Mouse (Mus musculus) kidney, postnatal 36 days (tissue): Measurements from ENCODE around the gene Mat2b.
A peak's percentile ranks its signal among the peaks of the same experiment; 100 is the strongest.
"Not testable (repeated sequence)": the region's sequence is repeated elsewhere in the genome, so short reads cannot be mapped to it uniquely, and the experiment has no call there.

Experiments used
- DNase-seq, 2 experiments: peaks; one replicate each; pipeline ENCODE4 v3.0.0; 2021 to 2022; ENCODE audit warnings: mixed read lengths in 2 of 2

Mat2b gene

DNA sequence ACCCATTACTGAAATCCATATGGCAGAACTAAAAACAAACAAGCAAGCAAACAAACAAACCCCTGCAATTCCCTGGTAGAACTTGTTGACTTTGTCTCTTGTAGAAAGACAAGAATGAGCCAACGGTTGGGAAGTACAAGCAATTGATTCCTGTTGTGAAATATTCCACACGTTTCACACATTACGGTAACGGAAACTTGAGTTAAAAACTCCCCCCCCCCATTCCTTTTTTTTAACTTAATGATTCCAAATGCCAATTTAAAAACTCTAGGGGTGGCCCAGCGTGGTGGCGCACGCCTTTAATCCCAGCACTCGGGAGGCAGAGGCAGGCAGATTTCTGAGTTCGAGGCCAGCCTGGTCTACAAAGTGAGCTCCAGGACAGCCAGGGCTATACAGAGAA lies at the start of gene Mat2b:
Gene Mat2b (minus strand): TSS at position 101 of the 400 bp plus-strand sequence.
- no peak for DNase-seq

DNA sequence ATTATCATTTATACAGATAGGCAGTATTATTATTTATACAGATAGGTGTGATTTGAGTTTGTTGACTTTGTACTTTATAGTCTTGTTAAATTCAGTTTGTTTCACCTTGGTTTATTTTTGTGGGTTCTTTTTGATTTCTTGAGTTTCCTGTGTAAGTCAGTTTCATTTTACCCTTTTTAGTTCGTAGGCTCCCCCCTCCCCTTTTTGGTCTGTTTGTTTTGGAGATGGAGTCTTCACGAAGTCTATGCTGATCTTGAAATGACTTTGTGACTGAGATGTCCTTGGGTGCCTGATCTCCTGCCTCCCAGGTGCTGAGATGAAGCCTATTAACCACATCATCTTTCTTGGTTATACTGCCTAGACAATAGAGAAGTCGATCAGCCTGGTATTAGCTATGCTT lies 49.3 kb upstream of the Mat2b start:
- no peak for DNase-seq

DNA sequence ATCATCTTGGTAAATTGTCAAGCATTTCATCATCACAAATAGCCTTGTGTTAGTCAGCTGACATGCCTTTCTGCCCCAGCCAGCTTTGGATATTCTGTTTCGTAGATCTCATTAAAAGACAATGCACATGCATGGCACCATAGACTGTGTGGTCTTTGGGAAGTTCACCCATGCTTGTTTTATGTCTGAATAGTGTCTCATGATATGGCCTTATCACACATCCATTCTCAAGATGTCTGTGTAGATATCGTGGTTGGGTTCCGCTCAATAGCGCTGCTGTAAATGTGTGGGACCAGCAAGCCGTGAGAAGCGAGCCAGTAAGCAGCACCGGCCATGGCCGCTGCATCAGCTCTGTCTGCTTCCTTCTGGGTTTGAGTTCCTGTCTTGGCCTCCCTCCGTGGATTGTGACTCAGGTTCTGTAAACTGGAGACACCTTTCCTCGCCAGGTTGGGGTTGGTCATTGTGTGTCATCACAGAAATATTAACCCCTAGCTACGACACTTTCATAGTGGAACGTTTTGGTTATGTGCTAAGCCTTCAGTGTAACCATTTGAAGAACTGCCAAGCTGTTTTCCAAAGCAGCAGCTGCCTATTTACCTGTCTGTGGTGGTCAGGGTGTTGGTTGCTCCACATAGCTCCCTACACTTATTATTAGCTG lies 46.7 kb upstream of the Mat2b start:
- DNase-seq: no peak

DNA sequence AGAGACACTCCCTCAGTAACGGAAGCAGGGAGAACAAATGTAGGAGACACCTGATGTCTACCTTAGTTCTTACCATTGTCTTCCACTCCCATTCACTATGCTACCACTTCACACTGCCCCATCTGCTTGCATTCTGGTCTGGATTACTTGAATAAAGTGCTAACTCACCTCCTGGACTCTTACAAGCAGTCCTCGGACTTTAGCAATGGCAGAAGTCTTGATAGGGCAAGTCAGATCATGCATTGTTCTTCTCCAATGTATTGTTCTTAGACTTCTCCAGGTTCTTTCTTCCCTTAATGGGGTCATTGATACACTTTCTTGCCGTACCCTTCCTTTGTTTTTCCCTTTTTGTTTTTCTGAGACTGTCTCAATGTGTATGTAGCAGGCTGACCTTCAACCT lies 42.4 kb upstream of the Mat2b start:
- no peak for DNase-seq

DNA sequence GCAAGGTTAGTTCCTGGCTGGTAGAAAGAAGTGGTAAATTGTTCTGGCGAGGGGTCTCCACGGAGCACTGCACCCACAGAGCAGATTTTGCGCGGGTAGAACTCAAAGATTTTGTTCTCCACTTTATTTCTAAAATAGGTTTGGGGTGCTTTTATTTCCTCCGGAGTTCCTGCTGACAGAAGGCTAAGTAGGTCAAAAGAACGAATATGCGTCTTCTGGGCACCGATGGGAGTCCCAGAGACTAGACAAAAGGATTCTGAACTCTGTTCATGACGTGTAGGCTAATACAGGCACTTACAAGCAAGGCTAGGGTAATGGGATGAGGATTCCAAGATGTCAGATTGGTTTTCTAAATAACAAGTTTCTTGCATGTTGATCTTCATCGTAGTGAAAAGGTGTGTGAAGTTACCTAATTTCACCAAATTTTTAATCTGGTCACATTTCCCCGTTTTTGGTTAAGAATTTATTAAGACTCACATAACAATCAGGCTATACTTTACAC lies 39.3 kb upstream of the Mat2b start:
- no peak for DNase-seq

DNA sequence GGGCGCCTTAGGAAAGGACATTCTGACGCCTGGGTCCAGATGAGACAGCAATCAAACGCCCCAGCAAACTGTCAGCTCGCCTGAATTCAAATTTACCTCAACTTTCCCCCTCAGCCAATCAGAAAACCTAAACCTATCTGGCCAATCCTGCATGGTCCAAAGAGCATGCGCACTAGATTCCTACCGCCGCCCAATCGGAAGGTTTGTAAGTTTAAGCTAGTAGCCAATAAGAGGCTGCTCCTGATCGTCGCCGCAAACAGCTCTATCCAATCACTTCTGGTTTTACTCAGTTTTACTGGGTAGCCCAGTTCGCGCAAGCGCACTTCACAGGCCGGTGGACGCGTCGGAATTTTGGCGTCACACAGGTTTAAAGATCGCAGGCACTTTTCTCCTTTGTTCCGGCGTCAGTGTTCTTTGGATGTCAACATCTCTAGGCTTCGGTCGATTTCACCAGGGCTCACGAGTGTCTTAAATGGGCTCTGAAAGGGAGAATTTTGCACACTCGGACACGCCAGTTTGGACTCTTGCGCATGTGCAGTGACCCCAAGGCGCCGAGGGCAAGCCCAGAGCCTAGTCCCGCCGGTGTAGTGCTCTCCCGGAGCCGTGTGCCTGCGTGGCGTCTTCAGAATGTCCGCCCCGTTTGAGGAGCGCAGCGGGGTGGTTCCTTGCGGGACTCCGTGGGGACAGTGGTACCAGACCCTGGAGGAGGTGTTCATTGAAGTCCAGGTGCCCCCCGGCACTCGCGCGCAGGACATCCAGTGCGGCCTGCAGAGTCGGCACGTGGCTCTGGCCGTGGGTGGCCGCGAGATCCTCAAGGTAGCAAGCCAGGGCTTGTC lies 38.6 kb upstream of the Mat2b start, which contains the start of the genes Hmmr and Nudcd2:
Gene Hmmr (minus strand): TSS at position 84 of the 836 bp plus-strand sequence.
Gene Nudcd2 (plus strand): TSS at position 329 of the 836 bp plus-strand sequence.
- DNase-seq: peak; percentile 93 to 97

DNA sequence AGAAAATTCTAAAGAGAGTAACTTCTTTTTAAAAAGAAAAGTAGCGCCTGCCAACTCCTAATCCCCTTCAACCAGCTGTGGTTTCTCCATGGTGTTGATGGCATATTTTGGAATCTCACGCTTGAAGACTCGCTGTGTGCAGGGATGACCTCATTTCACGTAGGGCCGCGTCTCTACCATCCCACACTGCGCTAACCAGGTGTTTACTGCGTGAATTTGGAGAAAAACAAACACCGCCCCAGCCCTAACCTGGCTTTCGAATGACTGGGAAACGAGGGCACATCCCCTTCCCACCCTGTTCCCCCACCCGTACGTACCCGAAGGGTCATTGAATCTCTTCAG lies 38.0 kb upstream of the Mat2b start:
- DNase-seq: peak in 1 of 2 experiments; percentile 4

DNA sequence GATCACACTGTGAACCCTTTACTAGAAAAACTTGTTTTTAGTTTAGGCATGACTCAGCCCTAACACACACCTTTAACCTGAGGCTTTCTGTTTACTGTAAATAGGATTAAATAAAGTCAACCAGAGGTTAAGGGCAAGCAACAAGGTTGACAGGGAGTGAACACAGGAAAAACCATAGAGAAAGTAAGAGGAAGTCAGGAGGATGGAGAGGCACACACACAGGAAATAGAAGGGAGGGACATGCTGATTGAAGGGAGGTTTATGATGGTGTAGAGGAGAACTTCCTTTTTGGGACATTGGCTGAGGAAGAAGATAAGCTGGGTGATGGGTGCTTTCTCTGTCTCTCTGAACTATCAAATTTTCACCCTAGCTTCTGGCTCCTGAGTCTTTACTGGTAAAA lies 23.3 kb upstream of the Mat2b start:
- DNase-seq: no peak

DNA sequence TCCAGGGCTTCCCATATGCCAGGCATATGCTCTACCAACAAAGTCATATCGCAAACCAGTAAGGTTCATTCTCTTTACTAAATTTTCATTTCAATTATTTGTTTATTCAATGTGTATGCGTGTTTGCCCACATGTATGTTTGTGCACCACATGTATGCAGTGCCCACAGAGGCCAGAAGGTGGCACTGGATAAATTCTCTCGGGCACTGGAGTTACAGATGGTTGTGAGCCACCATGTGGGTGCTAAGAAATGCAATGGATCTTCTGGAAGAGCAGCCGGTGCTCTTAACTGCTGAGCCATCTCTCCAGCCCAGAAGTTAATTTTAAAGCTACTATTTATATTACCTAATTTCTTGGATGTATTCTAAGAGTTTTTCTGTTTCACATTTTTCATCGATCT lies 20.5 kb upstream of the Mat2b start:
- DNase-seq: peak in 1 of 2 experiments; percentile 2

DNA sequence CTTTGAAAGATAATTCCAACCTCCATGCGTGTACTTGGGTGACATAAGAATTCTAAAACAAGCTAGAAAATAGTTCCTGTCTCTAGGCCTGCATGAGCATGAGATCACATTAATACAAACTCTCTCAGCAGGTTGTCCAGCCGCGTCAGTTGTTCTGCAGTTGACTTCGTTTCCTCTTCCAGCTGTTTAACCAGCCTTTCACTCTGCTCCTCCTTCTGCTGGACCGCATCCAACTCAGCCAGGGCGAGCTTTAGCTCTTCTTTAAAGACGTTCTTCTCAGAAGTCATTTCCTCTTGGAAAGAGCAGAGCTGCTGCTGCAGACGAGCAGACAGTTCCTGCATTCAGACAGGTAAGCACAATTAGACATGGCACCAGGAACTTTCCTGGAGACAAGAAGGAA lies 18.9 kb upstream of the Mat2b start:
- DNase-seq: peak; percentile 59 to 80

DNA sequence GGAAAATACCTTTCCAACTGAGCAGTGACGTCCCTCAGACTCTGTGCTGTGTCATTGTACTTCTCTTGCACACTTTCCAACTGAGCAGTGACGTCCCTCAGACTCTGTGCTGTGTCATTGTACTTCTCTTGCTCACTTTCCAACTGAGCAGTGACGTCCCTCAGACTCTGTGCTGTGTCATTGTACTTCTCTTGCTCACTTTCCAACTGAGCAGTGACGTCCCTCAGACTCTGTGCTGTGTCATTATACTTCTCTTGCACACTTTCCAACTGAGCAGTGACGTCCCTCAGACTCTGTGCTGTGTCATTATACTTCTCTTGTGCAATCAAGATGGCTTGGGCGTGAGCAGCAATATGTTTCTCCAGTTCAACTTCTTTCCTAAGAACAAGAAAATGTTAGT lies 14.9 kb upstream of the Mat2b start:
- DNase-seq: not testable (repeated sequence)

DNA sequence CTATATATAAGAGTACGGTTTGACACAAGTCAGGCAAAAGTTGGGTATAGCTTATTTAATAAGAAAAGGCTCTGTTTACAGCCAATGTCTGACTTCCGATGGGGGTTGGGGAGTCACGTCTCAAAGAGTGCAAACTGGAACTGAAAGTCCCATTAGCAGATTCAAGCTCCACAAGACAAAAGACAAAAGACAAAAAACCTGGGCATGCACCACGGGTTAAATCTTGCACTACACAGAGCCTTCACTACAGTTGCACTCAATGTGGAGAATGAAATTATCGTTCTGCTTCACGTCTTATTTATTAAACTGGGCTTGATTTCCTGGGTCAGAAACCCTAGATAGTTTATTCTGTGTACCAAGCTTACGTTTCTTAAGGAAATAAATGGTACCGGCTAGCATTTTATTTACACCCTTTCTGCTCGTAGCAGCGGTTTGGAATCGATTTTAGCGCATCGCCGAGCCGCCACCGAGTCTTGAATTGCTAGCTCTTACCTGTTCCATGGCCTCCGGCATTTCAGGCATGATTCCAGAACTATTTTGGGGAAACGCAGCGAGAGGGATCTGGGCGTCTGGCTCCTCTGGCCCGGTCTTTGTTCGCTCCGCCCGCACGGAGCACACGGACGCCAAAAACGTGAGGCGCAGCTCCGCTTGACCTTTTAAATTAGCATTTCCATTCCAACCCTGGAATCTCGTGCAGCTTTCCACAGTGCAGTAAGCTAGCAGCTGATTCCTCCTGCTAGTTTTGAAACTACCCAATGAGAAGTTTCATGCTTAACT lies 504 bp downstream of the Mat2b start:
- peak; percentile 82 to 83 for DNase-seq

DNA sequence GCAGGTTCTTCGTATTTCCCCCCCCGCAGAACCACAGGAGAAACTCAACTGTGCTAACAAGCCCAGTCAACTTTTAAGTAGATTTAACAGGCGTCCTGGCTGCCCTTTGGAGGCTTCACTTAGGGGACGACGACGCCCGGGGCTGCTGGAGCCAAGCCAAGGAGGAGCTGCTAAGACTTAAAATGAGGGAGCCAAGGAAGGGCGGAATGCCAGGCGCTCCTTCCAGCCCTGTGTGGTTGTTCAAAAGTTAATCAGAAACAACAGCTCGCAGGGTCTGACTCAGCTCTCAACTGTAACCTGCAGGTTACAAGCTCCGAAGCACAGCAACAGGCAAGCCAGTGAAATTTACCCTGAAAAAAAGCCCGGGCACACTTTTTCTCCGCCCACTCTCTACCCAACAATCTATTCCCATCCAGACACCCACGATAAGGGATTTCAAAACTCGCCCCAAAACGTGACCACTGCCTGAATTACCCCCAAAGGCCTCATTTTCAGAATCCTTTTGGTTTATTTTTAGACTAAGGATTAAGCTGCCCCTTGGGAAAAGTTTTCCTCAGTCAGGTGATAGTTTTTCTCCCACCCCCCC lies 1.5 kb downstream of the Mat2b start:
- peak; percentile 95 to 97 for DNase-seq

DNA sequence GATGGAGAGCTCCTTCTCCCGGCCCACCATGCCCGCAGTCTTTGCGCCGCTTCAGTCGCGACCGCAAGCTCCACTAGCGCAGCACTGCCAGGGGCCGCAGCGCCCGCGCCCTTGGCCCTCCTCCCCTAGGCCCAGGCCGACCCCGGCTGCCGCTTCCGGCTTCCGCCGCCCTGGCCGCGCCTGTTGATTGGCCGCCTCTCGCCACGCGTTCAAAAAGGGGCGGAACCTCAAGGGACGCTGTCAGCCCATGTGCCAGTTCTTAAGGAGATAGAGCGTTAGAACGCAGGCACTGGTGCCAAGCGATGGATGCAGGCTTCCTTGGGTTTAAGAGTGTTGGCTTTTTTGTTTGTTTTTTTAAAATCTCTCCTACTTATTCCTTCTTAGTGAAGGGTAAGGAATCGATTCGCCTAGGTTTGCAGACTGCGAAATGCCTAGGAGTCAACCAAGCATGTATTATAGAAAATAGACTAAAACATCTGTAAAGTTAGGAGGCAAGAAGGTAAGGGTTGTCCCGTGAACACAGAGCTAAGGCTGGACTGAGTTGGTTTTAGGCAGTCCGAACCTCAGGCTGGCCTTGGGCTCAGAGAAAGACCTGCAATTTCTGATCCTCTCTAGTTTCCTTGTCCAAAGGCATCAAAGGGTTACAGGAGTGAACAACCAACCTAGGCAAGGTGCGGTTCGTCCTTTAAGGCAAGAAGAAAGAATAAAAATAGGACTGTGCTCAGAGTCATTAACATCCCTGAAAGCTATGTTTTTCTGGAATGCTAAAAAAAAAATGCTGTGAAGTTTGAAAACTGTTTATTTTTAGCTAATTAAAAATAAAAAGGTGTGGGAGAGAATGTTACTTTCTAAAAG lies 2.3 kb downstream of the Mat2b start:
- peak; percentile 95 for DNase-seq

DNA sequence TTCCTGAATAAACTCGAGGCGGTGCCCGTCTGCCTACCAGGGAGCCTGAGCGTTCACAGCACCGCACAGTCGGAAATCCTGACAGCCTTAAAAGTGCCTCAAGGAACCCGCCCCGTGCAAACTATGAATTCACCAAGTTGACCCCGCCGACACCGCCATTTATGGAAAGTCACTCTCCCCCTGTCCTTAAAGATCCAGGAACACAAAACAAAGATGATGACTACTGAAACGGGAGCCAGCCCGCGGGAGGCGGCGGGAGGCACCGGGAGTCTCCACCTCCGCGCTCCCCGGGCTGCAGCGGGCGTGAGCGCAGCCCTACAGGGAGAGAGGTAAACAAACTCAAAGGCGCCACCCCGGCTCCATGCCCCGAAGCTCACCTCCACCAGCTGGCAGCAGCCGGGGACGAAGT lies 2.9 kb downstream of the Mat2b start:
- peak in 1 of 2 experiments; percentile 55 for DNase-seq

DNA sequence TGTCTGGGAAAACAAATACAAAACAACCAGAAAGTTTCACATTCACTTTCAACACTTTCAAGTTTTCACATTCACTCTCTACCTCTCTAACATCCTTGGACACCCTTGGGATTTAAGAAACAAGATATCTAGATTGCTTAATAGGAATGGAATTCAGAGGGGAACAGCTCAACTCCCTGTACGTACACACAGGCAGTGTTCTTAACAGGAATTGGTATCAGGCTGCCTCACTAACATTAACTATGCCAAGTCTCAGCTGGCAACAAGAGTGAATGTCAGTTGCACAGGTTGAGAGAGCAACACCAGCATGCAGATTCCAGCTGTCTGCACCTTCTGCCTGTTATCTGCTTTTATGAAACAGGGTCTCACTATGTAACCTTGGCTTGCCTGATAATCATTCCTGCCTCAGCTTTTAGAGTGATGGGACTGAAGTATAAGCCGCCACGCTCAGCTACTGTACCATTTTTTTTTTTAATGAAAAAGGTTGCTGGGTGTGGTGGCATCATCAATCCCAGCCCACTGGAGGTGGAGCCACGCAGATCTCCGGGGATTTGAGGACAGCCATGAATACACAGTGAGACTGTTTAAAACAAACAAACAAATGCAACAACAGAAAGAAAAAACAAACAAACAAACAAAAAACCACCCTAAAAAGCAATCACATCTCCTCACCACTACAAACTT lies 4.4 kb downstream of the Mat2b start:
- peak in 1 of 2 experiments; percentile 39 for DNase-seq

DNA sequence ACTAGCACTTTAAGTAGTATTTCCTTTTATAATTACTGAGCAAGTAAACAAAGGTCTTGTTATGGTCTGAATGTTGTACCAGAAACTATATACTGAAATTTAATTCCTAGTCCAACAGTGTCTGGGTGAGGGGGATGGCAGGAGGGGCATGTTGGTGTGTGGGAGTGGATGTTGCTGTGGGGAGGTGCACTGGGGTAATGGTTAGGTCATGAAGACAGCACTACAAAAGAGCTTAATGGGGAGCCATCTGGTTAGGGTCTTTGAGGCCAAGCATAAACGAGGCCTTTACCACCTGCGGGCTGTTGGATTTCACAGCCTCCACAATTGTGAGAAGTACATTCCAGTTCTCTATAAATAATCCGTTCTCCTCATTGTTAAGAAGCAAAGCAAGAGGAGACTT lies 11.7 kb downstream of the Mat2b start:
- no peak for DNase-seq

DNA sequence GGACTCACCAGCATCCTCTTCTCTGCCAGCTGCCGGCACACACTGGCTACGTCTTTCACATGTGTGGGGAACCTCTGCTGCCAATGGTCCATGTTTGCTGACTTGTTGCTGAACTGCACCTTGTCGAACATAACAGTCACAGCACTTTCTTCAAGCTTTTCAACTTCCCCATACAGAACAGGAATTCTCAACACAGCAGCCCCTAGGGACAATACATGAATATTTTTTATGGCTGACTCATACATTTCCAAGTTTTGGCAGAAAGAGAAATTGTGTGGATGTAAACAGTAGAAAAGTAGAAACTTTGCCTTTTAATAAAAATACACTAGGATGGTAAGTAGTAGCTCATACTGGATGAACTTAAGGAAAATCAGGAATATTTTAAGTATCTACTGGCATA lies 12.5 kb downstream of the Mat2b start:
- no peak for DNase-seq

DNA sequence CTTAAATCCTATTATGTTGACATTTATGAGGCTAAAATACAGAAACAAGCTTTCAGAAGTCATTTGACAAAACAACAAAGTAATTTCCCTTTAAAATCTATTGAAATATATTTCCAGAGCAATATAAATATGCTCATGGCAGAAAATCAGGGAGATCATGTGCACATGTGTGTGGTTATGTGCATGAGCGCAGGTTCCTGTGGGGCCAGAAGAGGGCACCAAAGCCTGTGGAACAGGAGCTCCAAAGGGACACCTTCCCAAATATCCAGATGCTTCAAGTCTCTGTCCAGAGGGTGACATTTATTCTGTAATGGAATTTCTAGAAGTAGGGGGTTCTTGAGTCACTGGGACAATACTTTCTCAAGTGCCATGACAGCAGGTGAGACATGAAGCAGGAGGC lies 17.8 kb downstream of the Mat2b start:
- DNase-seq: peak; percentile 35 to 72

DNA sequence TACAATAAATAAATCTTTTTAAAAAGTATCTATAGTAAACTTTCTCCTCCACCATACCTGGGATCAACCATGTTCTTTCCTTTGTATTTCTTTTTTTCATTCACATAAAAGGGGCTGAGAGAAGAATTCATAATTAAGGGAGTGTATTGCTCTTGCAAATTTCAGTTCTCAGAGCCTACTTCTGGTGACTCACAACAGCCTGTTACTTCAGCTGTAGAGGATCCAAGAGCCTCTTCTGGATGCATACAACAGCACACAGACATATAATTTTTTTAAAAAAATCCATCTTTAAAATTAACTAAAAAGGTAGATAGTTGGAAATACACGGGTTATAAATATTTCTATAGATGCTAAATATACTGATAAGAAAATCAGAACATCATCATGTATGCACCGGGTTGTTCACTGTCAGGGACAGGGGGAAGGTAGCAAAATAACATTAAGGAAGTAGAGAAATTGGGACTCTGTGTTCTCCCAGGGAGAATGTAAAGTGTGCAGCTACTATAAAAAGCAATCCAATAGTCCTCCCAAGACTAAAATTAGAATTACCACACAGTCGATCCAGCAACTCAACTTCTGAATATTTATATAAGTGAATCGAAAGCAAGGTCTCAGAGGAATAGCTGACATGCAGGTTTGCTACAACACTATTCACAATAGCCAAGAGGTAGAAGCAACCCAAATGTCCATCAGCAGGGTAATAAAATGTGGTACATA lies 19.8 kb downstream of the Mat2b start:
- no peak for DNase-seq
